Mouse (Mus musculus): ENCODE data around the gene Dlat. TPM values are rescaled to one million over a fixed set of nuclear protein-coding genes. Genes with fewer than 3 reads are reported as not detected.
A peak's percentile ranks its signal among the peaks of the same experiment; 100 is the strongest.

Gene Dlat
- total RNA-seq, 2 experiments from 2014 or later: 161 to 169 TPM

DNA sequence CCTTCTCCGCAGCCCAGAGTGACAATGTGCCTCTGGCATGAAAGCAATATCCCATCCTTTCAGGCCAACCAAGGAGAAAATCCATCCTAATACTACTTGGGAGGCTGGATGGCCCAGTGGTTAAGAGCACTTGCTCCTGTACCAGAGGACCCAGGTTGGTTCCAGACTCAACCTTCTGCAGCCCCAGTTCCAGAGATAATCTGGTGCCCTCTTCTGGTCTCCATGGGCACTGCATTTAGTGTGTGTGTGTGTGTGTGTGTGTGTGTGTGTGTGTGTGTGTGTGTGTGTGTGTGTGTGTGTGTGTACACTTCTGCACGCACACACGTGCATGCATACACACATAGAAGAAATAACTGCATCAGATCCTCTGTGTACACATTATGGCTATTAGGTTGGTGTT, 66.0 kb downstream of the Dlat start:
- DNase-seq: peak; percentile 17 to 51

DNA sequence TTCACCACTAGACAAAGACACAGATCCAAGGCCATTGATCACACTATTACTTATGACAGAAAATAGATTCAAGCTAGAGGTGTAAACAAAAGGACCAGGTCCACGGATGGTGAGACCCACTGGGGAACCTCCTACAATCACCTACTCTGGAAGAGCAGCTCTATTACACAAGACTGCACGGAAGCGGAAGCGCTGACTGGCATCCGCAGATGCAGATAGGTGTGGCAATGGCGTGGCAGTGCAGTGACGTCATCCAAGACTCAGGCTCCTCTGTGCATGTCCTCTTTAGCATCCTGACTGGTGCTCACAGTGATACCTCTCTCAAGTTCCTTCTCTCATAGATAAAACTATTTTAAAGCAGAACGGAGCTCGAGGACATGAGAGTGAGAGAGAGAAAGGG, 66.6 kb downstream of the Dlat start:
- no peak for DNase-seq

DNA sequence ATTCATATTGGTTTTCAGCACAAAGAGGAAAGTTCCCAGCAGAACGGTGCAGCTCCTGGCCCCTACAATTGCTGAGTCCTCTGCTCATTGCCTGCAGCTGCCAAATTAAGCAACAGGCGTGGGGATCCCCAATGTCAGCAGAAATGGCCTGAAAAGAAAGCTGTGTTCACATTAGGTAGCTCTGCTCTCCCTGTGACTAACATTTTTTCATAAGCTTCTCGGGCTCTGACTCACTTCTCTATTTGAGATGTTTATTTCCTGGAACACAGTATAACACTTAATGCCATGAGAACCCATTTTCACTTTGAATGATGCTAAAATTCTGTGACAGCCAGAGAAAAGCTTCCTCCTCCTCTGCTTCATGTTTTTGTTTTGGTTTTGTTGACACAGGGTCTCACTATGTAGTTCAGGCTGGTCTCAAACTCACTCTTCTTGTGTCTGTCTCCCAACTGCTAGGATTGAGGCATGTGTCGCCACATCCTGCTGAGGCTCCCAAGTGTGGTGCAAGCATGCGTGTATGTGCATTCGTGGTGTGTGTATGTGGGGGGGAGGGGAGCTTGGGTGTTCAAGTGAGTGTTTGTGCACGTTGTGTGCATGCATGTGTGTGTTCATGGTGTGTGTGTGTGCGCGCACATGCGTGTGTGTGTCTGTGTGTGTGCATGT, 68.6 kb downstream of the Dlat start:
- peak; percentile 28 to 51 for DNase-seq

DNA sequence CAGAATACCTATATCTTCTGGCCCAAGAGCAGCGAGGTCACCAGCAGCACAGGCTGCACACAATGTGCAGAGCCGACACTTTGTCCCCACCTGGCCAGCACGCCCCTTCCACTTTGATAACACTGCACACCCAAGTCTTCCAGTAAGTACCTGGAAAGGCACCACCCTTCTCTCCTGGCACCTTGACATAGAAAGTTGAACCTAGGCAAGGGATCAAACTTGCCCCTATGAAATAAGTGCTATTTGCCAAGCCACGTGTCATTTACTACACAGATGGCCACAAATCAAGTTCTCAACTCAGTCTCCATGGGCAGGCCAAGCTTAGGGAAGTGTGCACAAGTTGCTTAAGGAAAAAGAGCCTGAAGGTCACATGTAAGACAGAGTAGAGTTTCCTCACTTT, 72.6 kb downstream of the Dlat start:
- no peak for DNase-seq

DNA sequence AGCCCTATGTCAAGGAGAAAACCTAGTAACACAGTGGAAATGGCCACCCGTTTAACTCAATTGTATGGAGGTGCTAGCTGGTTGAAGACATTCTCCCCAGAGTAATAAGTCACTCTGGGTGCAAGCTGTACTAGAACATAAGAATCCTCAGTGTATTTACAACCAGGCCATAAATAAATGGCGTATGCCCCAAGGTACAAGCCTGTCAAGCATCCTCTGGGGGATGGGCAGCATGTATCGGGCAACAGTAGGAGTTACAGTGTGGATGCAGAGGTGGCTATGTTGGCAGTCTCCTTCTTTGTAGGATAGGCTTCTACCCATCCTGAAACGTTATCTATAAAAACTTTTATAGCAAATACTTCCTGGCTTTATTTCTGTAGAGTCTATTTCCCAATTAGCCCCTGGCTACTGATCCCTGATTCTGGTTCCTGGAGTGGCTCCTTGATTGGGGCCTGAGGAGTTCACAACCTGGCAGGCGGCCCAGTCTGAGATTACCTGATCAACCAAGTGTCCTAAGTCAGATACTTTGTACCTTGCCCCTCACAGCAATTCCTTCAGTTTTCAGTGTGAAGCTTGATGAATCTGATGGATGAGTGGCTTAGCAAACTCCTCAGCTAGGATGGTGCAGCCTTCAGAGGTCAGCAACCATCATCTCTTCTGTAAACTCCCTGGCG, 74.3 kb downstream of the Dlat start:
- no peak for DNase-seq

Other genes starting within 250 kb of the Dlat start
- gene Plet1, start 165.3 kb downstream of the Dlat start, total RNA-seq (2021): not detected
- gene Pts, start 131.1 kb downstream of the Dlat start, total RNA-seq (2021): 10 to 100 TPM; 59.2 to 88.5 TPM
- gene Il18, start 105.0 kb downstream of the Dlat start, total RNA-seq (2021): 1 to 10 TPM; 4.3 to 5.5 TPM
- gene Bco2, start 104.6 kb downstream of the Dlat start, total RNA-seq (2021): 1 to 10 TPM; 2.7 to 5.7 TPM
- gene Tex12, start 98.5 kb downstream of the Dlat start, total RNA-seq (2021): not detected
- gene Sdhd, start 56.0 kb downstream of the Dlat start, total RNA-seq (2021): 100 to 1,000 TPM; 261 to 290 TPM
- gene Timm8b, start 55.9 kb downstream of the Dlat start, total RNA-seq (2021): 100 to 1,000 TPM; 196 to 200 TPM
- 1 to 10 TPM; 2.2 to 2.3 TPM for gene Pih1d2, start 42.5 kb downstream of the Dlat start, total RNA-seq (2021)
- gene Nkapd1, start 42.3 kb downstream of the Dlat start, total RNA-seq (2021): 10 to 100 TPM; 19.5 to 26.4 TPM
- 1 to 10 TPM; 5.6 to 6.2 TPM for gene Dixdc1, start 79.7 kb upstream of the Dlat start, total RNA-seq (2021)
- gene 2310030G06Rik, start 86.8 kb upstream of the Dlat start, total RNA-seq (2021): 1 to 10 TPM; 3.5 to 4.6 TPM
- gene Cryab, start 91.5 kb upstream of the Dlat start, total RNA-seq (2021): 10 to 100 TPM; 21.2 to 46.6 TPM
- gene Hspb2, start 92.6 kb upstream of the Dlat start, total RNA-seq (2021): 1 to 10 TPM; 1.5 to 2.2 TPM
- 1 to 10 TPM; 4.2 to 6.1 TPM for gene Fdxacb1, start 108.5 kb upstream of the Dlat start, total RNA-seq (2021)
- gene Alg9, start 115.2 kb upstream of the Dlat start, total RNA-seq (2021): 10 to 100 TPM; 24.2 to 27.7 TPM
- 10 to 100 TPM; 34.9 to 44.5 TPM for gene 1110032A03Rik, start 115.7 kb upstream of the Dlat start, total RNA-seq (2021)
- gene Ppp2r1b, start 185.5 kb upstream of the Dlat start, total RNA-seq (2021): 10 to 100 TPM; 35.4 to 35.7 TPM